Mouse (Mus musculus) forebrain, embryonic 14.5 days (tissue): ENCODE measurements around the gene Tcea3. TPM values are rescaled to one million over a fixed set of nuclear protein-coding genes. Genes with fewer than 3 reads are reported as not detected.

Experiments used
- ATAC-seq: fragments of 200-750 bp; cut with Nextera tagmentation; 2 replicates; pipeline ENCODE4 v1.8.0; 2017; ENCODE audit warnings: mild to moderate bottlenecking, moderate library complexity
- DNase-seq: peaks from one replicate; pipeline ENCODE4 v3.0.0-alpha.2; 2015; ENCODE audit warnings: low spot score
- H3K27ac ChIP-seq: fragments of 300-500 bp; sonication (generic); 2 replicates; pipeline ENCODE4 v1.5.1; 2014; ENCODE audit warnings: low read depth, mild to moderate bottlenecking, control low read depth, low read length, moderate library complexity
- H3K27me3 ChIP-seq: fragments of 300-500 bp; sonication (generic); replicated peaks from 2 replicates; pipeline ENCODE4 v1.6.1; 2014; ENCODE audit warnings: low read length, control low read depth, mixed read lengths; ENCODE audit not compliant: control insufficient read depth, insufficient read depth
- H3K36me3 ChIP-seq: fragments of 300-500 bp; sonication (generic); 2 replicates; pipeline ENCODE4 v1.6.1; 2014; ENCODE audit warnings: low read length, control low read depth; ENCODE audit not compliant: control insufficient read depth, insufficient read depth
- H3K4me1 ChIP-seq: fragments of 300-500 bp; sonication (generic); 2 replicates; pipeline ENCODE4 v1.6.1; 2014; ENCODE audit warnings: antibody characterized with exemption, low read length, control low read depth; ENCODE audit not compliant: control insufficient read depth, insufficient read depth
- H3K4me2 ChIP-seq: fragments of 300-500 bp; sonication (generic); 2 replicates; pipeline ENCODE4 v1.6.1; 2014; ENCODE audit warnings: mild to moderate bottlenecking, control low read depth, low read length
- H3K4me3 ChIP-seq: fragments of 300-500 bp; sonication (generic); 2 replicates; pipeline ENCODE4 v1.5.1; 2014; ENCODE audit warnings: low read depth, low read length, control low read depth
- H3K9ac ChIP-seq: fragments of 300-500 bp; sonication (generic); 2 replicates; pipeline ENCODE4 v1.6.1; 2014; ENCODE audit warnings: mild to moderate bottlenecking, low read length, control low read depth, moderate library complexity
- H3K9me3 ChIP-seq: fragments of 300-500 bp; sonication (generic); replicated peaks from 2 replicates; pipeline ENCODE4 v1.6.1; 2016; ENCODE audit warnings: low read length, control low read depth, mixed read lengths; ENCODE audit not compliant: control insufficient read depth
- WGBS: fragments of 180-500 bp; shearing (Covaris S2); extraction: QIAGEN DNeasy Blood & Tissue Kit; methylation state at CpG from one replicate; pipeline ENCODE4 v1.1.7; 2014; 5-methylcytosine and 5-hydroxymethylcytosine counted together
- polyA plus RNA-seq: library from polyadenylated mRNA; unstranded; fragments of >200 nt; fragmentation: Nextera tagmentation; extraction: Ambion mirVana; gene quantifications from 2 replicates; pipeline ENCODE4 v1.2.1, GENCODE M21; 2014

Gene Tcea3
- 0.60 and 1.2 TPM in 2 replicates for polyA plus RNA-seq

- 1% methylated on average over 46 of the region's 46 CpGs for WGBS
- ATAC-seq: no peak
These were observed at the start of gene Tcea3 for GRCm38 (mm10) chr4:136247729-136248463. TSS of gene Tcea3 (plus strand) at chr4:136247729.

GRCm38 (mm10) chr4:136198846-136199245, 48.7 kb upstream of the Tcea3 start:
- no peaks in the 10 kb centered on the region for H3K9me3 ChIP-seq
- DNase-seq: no peak
- no peak for ATAC-seq
- 75% methylated on average over 7 of the region's 7 CpGs for WGBS
- peaks cover 10% of the 10 kb centered on the region; the same call in 1 of the 2 replicates for H3K36me3 ChIP-seq
- no peaks in the 10 kb centered on the region for H3K27me3 ChIP-seq
- H3K4me3 ChIP-seq: no peak overlapping the region
- no peak overlapping the region for H3K4me2 ChIP-seq
- H3K4me1 ChIP-seq: no peaks in the 10 kb centered on the region
- H3K27ac ChIP-seq: no peak overlapping the region
- H3K9ac ChIP-seq: no peak overlapping the region

More at GRCm38 (mm10) chr4:136247729-136248463, at the start of gene Tcea3:
- Histone ChIP-seq H3K27me3 (peaks cover 53% of the 10 kb centered on the region), H3K9me3 (no peaks in the 10 kb centered on the region), H3K4me2 (peak within 1 kb of the TSS; percentile 51), H3K4me1 (peaks cover 11% of the 10 kb centered on the region), H3K36me3 (no peaks in the 10 kb centered on the region), H3K4me3 (peak within 1 kb of the TSS; percentile 21), H3K9ac (peak within 1 kb of the TSS; percentile 0; the same call in 1 of the 2 replicates), H3K27ac (no peak within 1 kb of the TSS)
- DNase-seq: peak; percentile 24

- WGBS: 31% methylated on average over 9 of the region's 9 CpGs
- ATAC-seq: no peak
- Histone ChIP-seq H3K4me1 (no peaks in the 10 kb centered on the region), H3K9me3 (no peaks in the 10 kb centered on the region), H3K27me3 (no peaks in the 10 kb centered on the region), H3K36me3 (0 out of 2 replicates have a peak, but pooled peaks cover 5% of the 10 kb centered on the region), H3K4me2 (no peak overlapping the region), H3K9ac (no peak overlapping the region), H3K4me3 (no peak overlapping the region), H3K27ac (no peak overlapping the region)
- peak; percentile 77 for DNase-seq
These were observed 47.8 kb upstream of the Tcea3 start for GRCm38 (mm10) chr4:136199562-136200292.

GRCm38 (mm10) chr4:136202509-136202908, 45.0 kb upstream of the Tcea3 start:
- H3K4me2 ChIP-seq: no peak overlapping the region
- 5% methylated on average over 9 of the region's 9 CpGs for WGBS

GRCm38 (mm10) chr4:136204775-136205174, 42.8 kb upstream of the Tcea3 start:
- no peak for ATAC-seq
- DNase-seq: no peak
- H3K4me1 ChIP-seq: peaks cover 7% of the 10 kb centered on the region
- 0 out of 2 replicates have a peak, but pooled peaks cover 3% of the 10 kb centered on the region for H3K27me3 ChIP-seq
- no peak overlapping the region for H3K27ac ChIP-seq
- 85% methylated on average over 2 of the region's 2 CpGs for WGBS
- no peak overlapping the region for H3K4me3 ChIP-seq
- H3K9me3 ChIP-seq: no peaks in the 10 kb centered on the region
- H3K9ac ChIP-seq: no peak overlapping the region
- H3K4me2 ChIP-seq: no peak overlapping the region
- no peaks in the 10 kb centered on the region for H3K36me3 ChIP-seq

More at GRCm38 (mm10) chr4:136202509-136202908, 45.0 kb upstream of the Tcea3 start:
- no peak overlapping the region for H3K4me3 ChIP-seq
- no peaks in the 10 kb centered on the region for H3K27me3 ChIP-seq
- no peak overlapping the region for H3K27ac ChIP-seq
- H3K9me3 ChIP-seq: no peaks in the 10 kb centered on the region
- H3K9ac ChIP-seq: no peak overlapping the region
- DNase-seq (peak; percentile 83), ATAC-seq (peak; percentile 48; the same call in 1 of the 2 replicates)
- H3K4me1 ChIP-seq: peaks cover 7% of the 10 kb centered on the region
- no peaks in the 10 kb centered on the region for H3K36me3 ChIP-seq

- H3K27me3 ChIP-seq: 0 out of 2 replicates have a peak, but pooled peaks cover 3% of the 10 kb centered on the region
- ATAC-seq (peak; percentile 90), DNase-seq (peak; percentile 97)
- H3K36me3 ChIP-seq: no peaks in the 10 kb centered on the region
- peak within 1 kb of the TSS; percentile 75 for H3K9ac ChIP-seq
- H3K4me3 ChIP-seq: peak within 1 kb of the TSS; percentile 51
- peaks cover 7% of the 10 kb centered on the region for H3K4me1 ChIP-seq
- H3K9me3 ChIP-seq: no peaks in the 10 kb centered on the region
- peak within 1 kb of the TSS; percentile 99 for H3K4me2 ChIP-seq
- 1% methylated on average over 51 of the region's 54 CpGs for WGBS
- H3K27ac ChIP-seq: peak within 1 kb of the TSS; percentile 18; the same call in 1 of the 2 replicates
These were observed 41.3 kb upstream of the Tcea3 start, which contains the start of gene Asap3 for GRCm38 (mm10) chr4:136206033-136206893. TSS of gene Asap3 (plus strand) at chr4:136206365.

GRCm38 (mm10) chr4:136206943-136207342, 40.6 kb upstream of the Tcea3 start:
- Histone ChIP-seq H3K9me3 (no peaks in the 10 kb centered on the region), H3K4me1 (peaks cover 7% of the 10 kb centered on the region), H3K9ac (peak overlapping the region; percentile 75), H3K4me3 (peak overlapping the region; percentile 51), H3K36me3 (no peaks in the 10 kb centered on the region), H3K27me3 (0 out of 2 replicates have a peak, but pooled peaks cover 3% of the 10 kb centered on the region), H3K4me2 (peak overlapping the region; percentile 99), H3K27ac (no peak overlapping the region)
- no peak for DNase-seq
- WGBS: 4% methylated on average over 6 of the region's 6 CpGs
- ATAC-seq: 0 out of 2 replicates have a peak, but pooled peaks have one; percentile 8

GRCm38 (mm10) chr4:136210931-136211330, 36.6 kb upstream of the Tcea3 start:
- Histone ChIP-seq H3K9ac (no peak overlapping the region), H3K9me3 (no peaks in the 10 kb centered on the region), H3K27me3 (0 out of 2 replicates have a peak, but pooled peaks cover 3% of the 10 kb centered on the region), H3K4me1 (peaks cover 7% of the 10 kb centered on the region), H3K4me2 (no peak overlapping the region), H3K36me3 (no peaks in the 10 kb centered on the region), H3K27ac (no peak overlapping the region), H3K4me3 (no peak overlapping the region)
- ATAC-seq (no peak), DNase-seq (no peak)
- 84% methylated on average over 9 of the region's 9 CpGs for WGBS
